Mouse (Mus musculus) megakaryocyte, adult 5-6 weeks (primary cell): ENCODE data around the gene D8Ertd738e. TPM values are rescaled to one million over a fixed set of nuclear protein-coding genes. Genes with fewer than 3 reads are reported as not detected.

Experiments
- ATAC-seq: 2 replicates; pipeline ENCODE4 v1.8.0; 2016; ENCODE audit warnings: mild to moderate bottlenecking, inconsistent platforms; ENCODE audit not compliant: poor library complexity, severe bottlenecking
- total RNA-seq, 2 experiments: library from RNA; stranded (forward) in 1 of 2; stranded (reverse) in 1 of 2; fragments of 153-499, 151-499 nt in 1 of 2; fragments of 221-1000, 200-1000 nt in 1 of 2; gene quantifications; 2 replicates each; pipeline versions ENCODE4 v1.2.3 to v1.2.4; 2015 to 2017

The D8Ertd738e gene
- 169 and 188 TPM in 2 replicates for total RNA-seq (2015)
- 99.7 and 113 TPM in 2 replicates for total RNA-seq (2017)

DNA sequence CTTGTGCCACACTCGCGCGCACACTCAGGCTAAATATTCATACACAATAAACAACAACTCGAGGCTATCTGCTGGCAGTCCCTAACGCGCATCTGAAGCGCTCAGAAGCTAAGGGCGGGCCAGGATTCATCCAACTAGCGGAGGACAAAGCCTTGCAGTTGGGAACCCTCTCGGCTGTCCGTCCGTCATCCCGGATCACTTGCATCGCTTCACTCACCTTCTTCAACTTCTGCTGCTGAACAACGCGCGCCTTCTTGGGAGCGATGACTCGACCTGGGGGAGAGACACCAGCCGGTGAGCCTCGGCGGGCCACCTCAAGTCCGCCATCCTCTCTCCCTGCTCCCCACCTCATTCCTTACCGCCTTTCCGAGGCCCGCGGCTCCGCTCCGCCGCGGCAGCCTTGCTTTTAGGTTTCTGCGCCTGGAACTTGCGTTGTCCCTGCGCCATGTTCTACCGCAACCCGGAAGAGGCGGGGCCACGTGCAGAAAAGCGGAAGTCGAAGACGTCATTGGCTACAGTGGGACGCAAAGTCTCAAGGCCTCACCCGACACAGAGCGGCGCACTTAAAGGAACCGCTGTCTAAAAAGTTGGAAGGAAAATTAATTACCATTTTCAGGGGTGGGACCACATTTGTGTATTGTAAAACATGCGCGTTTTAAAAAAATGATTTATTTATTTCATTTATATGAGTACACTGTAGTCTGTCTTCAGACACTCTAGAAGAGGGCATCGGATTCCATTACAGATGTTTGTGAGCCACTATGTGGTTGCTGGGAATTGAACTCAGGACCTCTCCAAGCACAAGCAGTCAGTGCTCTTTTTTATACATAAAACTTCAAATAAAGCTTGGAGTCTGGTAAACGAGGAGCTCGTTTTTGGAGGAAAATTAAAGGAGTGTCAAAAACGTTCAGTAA lies at the start of gene D8Ertd738e:
D8Ertd738e (minus strand) TSS at position 463 of the 914 bp plus-strand sequence.
- ATAC-seq: peak; percentile 99

DNA sequence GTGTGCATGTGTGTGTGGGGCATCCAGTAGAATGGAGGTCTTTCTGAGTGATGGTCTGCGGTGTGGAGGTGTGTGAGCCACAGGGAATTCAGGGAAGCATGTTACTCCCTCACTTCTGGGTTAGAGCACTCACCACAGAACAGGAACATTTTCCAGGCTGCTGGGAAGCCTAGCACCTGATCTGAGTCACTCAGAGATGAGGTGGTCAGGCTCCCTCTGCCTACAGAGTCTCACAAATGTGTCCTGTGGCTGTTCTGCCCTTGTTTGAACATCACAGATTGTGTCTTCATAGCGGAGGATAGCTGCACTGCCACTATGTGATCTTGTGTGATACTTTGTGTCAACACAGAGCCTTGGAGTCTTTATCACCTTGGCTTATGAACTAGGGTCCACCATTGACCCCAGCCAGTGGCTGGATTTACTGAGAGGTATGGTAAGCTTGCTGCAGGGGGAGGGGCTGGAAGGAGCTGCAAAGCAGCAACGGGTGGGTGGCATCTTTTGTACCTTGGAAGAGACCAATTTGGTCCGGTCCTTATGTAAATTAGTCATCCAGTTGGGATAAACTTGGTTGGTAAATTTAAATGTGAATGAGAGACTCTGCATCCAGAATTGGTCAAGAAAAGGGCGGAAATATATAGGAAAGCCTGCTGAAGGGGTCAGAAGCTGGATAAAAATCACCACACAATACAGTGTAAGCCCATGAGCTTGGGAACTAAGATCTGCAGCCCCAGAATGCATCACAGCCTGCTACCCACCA lies 47.7 kb upstream of the D8Ertd738e start:
- no peak for ATAC-seq

DNA sequence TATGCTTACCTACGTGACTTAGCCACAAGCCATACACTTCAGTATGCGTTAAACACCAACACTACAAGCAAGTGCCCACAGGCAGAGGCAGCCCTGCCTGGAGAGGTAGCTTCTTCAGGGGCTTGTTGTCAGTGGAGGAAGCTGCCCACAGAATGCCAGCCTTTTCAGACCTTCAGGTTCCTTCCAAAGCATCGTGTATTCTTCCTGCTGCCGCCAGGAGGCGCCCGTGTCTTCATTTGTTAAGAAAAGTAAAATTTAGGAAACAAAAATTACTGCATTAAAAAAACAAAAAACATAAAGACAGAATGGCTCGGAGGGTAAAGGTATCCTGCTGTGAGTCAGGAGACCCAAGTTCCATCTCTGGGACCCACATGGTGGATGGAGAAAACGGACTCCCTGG lies 42.2 kb upstream of the D8Ertd738e start:
- no peak for ATAC-seq

DNA sequence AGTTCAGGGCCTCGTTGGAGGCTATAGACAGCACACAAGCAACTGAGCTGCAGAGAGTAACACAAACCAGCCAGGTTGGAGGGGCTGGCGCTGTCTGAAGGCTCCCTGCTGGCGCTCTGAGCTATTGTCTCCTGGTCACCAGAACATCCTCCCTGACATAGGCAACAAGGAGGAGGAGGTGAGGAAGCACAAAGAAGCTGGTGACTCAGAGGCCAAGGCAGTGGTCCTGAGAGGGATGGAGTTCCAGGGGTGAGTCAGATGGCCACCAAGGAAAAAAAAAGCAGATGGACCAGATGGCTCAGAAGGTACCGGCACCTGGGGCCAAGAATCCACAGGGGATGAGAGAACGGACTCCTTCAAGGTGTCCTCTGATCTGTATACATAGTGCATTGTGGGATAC lies 41.6 kb upstream of the D8Ertd738e start:
- ATAC-seq: no peak

DNA sequence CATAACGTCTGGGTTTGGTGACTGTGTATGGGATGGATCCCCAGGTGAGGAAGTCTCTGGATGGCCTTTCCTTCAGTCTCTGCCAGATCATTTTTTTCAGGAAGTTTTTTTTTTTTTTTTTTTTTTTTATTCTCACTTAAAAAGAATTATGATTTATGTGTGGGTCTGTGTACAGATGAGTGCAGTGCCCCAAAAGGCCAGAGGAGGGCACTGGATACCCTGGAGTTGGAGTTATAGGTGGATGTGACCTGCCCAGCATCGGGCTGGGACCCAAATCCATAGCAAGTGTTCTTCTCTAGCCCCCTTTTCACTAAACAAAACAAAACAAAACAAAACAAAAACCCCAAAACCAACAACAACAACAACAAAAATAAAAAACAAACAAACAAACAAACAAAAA lies 39.4 kb upstream of the D8Ertd738e start:
- ATAC-seq: 0 out of 2 replicates have a peak, but pooled peaks have one; percentile 45

DNA sequence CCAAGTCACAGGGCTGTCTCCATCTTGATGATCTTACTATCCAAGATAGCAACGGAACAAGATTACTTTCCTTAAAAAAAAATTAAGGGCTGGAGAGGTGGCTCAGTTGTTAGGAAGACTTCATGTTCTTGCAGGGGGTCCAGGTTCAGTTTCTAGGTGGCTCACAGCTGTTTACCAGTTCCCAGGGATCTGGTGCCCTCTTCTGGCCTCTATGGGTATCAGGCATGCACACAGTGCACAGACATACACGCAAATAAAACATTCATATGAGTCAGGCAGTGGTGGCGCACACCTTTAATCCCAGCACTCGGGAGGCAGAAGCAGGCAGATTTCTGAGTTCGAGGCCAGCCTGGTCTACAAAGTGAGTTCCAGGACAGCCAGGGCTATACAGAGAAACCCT lies 36.1 kb upstream of the D8Ertd738e start:
- peak; percentile 73 for ATAC-seq

DNA sequence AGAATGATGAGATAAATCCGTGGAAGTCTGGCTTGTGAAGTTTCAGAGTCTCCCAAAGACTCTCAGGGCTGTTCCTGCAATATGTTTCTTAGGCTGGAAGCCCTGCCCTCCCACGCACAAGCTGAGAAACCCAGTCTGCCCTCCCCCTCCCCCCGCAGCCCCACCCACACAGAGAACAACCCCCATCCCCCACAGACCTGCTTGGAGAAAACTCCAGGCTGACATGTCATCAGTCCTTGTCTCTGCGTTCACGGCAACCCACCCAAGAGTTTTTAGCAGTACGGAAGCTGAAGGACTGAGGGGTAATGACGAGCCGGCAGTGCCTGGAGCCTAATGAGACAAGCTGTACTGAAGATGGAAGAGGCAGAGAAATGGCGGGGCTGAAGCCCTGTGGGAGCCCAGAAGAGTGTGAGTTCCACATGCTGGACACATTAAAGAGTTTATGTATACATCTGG lies 35.1 kb upstream of the D8Ertd738e start:
- ATAC-seq: no peak

DNA sequence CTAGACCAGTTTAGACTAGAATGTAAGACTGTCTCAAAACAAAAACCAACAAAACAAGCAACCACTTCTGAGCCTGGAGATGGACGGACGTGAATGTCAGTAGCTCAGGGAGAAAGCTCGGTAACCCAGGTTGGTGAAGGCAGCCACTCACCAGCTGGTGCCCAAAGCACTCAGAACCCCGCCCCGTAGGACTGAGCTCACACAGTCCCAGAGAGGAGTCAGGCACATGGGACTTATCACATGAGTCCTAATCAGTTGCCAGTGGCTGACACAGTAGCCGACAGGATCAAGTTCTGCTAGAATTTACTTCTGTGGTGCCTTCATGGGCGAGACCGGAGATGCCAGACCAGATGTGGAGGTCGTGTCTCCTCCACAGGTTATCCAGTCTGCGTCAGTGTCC lies 31.3 kb upstream of the D8Ertd738e start:
- no peak for ATAC-seq

DNA sequence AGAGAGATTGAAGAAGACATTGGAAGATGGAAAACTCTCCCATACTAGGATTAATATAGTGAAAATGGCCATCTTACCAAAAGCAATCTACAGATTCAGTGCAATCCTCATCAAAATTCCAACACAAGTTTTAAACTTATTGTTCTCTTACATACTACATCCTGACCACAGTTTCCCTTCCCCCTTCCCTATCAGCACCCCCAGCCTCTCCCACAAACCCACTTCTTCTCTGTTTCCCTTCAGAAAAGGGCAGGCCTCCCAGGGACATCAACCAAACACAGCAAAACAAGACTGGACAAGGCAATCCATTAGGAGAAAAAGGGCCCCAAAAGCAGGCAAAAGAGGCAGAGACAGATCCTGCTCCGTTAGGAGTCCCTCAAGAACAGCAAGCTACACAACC lies 26.9 kb upstream of the D8Ertd738e start:
- ATAC-seq: peak; percentile 62

DNA sequence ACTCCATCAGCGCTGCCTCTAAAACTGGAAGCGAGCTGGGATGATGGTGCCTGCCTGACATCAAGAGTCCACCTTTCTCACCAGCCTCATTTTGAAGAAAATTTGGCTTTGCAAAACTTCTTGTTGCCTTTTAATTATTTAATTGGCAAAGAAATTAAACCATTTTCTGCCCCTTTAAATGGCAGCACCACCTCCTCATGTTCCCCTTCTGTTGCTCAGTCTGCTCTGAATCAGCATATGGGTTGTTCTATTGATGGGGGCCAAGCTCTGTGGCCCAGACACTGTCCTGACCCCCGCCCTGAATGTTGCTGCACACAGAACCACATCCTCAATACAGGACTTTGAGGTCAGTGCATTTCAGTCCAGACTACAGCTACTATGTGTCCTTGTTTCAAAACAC lies 24.4 kb upstream of the D8Ertd738e start:
- no peak for ATAC-seq

DNA sequence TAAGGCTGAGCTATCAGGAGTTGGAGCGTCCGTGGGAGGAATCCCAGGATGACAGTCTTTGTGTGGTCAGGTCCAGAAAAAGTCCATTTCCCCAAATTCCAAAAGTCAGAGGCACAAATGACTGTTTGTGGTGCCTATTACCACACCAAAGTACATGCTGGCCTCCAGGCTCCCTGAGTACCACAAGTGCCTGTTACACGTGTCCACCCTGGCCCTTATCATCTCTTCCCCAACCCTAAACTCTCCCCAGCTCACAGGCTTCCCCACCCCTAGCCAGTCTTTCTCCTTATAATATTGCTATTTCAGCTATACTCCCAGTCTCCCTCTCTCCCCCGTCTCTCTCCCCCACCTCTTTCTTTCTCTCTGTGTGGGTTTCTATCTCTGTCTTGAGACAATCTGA lies 22.8 kb upstream of the D8Ertd738e start:
- ATAC-seq: no peak

DNA sequence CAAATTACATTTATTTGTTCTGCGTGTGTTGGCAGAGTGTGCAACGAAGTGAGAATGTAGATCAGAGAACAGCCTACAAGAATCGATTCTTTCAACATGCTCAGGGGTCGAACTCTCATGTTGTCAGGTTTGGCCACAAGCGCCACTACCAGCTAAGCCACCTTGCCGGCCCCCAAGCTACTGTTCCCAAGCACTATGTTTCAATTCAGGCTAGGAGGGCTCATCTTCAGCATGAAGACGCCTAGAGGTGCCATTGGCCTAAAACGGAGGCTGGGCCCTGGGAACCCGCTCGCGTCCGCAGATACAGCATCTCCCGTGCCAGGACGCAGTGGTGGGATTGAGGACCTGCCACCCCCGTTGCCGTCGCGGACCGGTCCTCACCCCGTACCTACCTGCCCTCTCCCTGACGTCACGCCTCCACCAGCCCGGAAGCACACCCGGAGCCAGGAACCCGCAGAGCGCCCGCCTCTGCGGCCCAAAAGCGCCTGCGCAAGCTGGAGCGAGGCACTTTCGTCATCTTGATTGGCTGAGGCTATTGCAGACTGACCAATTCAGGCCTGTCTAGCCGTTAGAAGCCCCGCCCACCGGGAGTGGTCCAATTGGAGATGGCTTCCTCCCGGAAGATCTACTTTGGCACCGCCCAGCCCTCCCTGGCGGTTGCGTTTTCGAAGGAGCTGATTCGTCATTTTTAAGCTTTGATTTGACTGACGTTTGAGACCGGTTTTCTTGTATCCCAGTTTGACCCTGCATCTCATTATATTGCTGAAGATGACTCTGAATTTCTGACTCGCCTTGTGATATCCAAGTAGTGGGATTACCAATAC lies 20.6 kb upstream of the D8Ertd738e start, which contains the start of gene Ccdc130:
Ccdc130 (minus strand) TSS at position 431 of the 824 bp plus-strand sequence.
- peak; percentile 97 for ATAC-seq

DNA sequence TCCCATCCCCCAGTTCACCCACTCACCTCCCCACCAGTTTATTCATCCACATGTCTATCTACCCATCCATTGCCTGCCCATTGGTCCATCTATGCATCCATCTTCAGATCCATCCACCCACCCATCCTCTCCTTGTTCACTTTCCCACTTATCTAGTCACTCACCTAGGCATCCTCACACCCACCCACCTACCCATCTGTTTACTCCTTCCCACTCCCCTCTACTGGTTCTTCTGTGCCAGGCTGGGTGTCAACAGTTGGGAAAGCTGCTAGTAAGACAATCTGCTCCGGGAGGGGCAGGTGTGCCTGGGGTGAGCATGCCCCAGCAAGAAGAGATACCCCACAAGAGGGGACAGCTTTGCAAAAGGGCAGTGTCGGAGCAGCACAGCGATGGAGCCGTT lies 11.6 kb upstream of the D8Ertd738e start:
- no peak for ATAC-seq

DNA sequence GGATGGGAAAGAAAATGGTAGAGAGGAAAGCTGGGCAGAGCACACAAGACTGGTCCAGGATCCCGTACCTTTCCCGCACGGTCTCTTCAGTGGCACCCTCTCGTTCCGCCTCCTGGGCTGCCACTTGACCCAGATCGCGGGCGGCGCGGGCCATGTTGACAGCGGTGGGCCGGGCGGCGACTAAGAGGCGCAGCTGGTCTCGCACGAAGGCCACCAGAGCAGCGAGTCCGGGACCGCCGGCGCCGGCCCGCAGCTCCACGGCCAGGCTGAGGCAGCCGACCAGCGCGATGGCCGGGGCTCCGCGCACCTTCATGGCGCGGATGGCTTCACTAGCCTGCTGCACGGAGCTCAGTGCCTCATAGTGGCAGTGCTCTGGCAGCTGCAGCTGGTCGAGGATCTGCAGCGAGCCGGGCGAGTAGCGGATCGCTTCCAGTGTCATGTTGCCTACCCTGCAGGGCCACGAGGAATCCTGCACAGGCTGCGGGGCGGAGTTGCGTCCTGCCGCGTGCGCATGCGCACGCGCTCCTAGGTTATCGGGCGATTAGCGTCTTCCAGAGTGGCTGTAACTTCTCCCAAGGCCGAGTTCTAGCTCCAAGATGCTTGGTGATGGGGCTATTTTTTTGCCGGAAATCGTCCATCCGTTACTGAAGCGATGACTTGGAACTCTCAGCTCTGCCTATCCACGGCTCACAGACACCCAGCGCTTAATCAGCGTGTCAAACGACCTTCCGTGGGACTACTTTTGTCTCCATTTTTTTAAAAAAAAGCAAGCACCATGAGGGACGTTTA lies 7.5 kb upstream of the D8Ertd738e start, which contains the start of gene Mri1:
Mri1 (minus strand) TSS at position 505 of the 789 bp plus-strand sequence.
- peak; percentile 91 for ATAC-seq

DNA sequence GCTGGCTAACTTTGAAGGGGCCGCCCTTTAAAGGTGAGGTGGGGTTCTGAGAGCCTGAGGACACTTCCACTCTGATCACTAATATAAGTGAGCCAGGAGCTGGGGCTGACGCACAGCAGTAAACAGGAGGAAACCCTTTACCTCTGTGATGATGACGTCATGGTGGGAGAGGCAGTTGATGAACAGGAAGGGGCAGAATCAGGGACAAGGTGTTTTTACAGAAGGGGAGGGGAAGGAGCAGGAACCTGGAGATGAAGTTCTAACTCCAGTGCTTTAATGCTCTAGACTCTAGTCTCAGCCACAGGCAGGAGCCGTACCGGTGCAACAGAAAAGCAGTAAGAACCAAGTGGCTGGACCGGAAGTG lies 6.9 kb upstream of the D8Ertd738e start:
- ATAC-seq: peak; percentile 55

DNA sequence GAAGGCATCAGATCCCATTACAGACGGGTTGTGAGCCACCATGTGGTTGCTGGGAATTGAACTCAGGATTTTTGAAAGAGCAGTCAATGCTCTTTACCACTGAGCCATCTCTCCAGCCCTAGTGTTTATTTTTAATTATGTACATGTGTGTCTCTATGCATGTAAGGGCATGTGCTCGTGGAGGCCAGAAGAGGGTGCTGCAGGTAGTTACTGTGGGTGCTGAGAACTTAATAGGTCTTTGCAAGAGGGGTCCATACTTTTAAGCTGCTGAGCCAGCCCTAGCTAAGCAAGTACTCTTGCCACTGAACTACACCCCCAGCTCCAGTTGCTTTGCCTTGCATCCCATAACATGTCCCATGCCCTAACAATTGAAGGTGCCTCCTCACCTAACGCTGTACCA lies 6.3 kb upstream of the D8Ertd738e start:
- no peak for ATAC-seq

DNA sequence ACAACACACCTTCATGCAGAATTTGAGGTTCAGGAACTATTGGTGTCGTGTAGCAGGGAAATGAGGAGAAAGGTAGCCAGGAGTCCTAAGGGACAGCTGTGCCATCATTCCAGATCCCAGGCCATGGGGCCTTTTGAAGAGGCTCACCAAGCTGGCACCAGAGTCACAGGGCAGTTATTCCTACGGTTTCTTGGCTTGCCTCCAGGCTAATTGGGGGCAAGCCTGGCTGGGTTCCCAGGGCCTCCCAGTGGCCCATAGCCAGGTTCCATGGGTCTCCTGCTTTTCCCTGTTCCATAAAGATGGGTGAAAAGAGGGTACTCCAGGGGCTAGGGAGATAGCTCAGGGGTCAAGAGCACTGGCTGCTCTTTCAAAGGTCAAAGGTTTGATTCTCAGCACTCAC lies 7.7 kb downstream of the D8Ertd738e start:
- no peak for ATAC-seq

DNA sequence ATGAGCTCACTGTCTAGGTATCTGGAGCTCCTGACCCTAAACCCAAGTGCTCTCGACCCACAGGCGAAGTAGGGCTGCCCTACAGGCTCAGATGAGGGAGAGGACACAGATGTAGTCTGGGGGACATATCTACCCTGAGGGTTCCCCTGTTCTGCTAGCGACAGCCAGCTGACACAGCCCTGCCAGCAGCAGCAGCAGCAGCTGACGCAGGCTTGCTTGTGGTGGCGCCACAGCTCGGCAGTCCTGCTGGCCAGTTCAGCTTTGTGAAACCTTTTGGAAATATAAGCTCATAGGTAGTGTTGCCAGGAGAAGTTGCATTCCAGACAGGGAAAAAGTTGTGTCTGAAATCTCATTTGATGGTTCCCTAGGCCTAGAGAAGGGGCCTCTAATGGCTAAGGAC lies 8.4 kb downstream of the D8Ertd738e start:
- no peak for ATAC-seq

DNA sequence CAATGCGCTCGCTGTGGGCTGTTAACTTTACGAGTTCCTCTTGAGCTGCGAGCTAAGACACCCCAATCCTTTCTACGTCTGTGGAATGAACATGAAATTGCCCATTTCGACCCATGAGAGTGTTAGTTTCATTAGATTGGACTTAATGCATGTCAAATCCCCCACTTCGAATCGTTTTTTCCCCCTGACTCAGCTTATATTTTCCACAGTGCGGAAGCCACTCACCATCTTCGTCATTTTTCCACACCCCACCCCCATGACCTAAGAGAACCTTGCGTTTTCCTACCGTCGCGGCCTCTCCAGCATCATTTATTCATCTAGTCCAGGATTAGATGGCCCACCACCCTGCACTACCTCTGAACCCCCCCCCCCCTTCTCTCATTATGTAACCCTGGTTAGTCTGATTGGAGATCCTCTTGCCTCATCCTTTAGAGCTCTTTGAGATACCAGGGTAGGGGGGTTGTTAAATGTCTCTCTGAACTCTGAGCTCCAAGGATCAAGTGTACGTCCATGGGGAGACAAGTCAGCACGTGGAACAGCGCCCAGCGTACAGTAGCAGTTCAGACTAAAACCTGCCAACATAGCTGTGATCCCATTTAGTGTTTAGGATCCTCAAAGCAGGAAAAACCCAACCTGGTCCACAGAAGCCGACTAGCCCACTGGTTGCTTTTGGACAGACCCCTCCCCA lies 11.8 kb downstream of the D8Ertd738e start:
- peak; percentile 29 for ATAC-seq
